Mouse (Mus musculus) thymus, adult 2 months (tissue): ENCODE data around the gene Vmo1.

ENCODE experiments used
- CTCF ChIP-seq: fragments of 200-500 bp; IDR thresholded peaks from 2 replicates; pipeline ENCODE4 v1.5.1; 2012; ENCODE audit warnings: mild to moderate bottlenecking, control low read depth, low read length, moderate library complexity, borderline replicate concordance; ENCODE audit not compliant: control insufficient read depth, poor library complexity, insufficient read depth; ENCODE audit errors: extremely low read depth
- POLR2A ChIP-seq: fragments of 200-500 bp; IDR thresholded peaks from 2 replicates; pipeline ENCODE4 v1.6.1; 2012; ENCODE audit warnings: mild to moderate bottlenecking, low read length, control low read depth, moderate library complexity; ENCODE audit not compliant: control insufficient read depth, poor library complexity, insufficient read depth; ENCODE audit errors: extremely low read depth

- TF ChIP-seq CTCF (no peak), POLR2A (no peak)
Measured at GRCm38 (mm10) chr11:70506962-70507515, 7.4 kb downstream of the Vmo1 start.
